Mouse (Mus musculus) testis, adult 2 months (tissue): ENCODE measurements around the gene Snx18.

Experiments used
- CTCF ChIP-seq: fragments of 200-500 bp; IDR thresholded peaks from 2 replicates; pipeline ENCODE4 v1.5.1; 2012; ENCODE audit warnings: low read depth, mild to moderate bottlenecking, inconsistent platforms, low read length, moderate library complexity; ENCODE audit not compliant: control insufficient read depth, insufficient read depth, insufficient replicate concordance
- POLR2A ChIP-seq: fragments of 200-500 bp; IDR thresholded peaks from 2 replicates; pipeline ENCODE4 v1.6.1; 2012; ENCODE audit warnings: low read depth, mild to moderate bottlenecking, inconsistent platforms, low read length, moderate library complexity; ENCODE audit not compliant: control insufficient read depth

DNA sequence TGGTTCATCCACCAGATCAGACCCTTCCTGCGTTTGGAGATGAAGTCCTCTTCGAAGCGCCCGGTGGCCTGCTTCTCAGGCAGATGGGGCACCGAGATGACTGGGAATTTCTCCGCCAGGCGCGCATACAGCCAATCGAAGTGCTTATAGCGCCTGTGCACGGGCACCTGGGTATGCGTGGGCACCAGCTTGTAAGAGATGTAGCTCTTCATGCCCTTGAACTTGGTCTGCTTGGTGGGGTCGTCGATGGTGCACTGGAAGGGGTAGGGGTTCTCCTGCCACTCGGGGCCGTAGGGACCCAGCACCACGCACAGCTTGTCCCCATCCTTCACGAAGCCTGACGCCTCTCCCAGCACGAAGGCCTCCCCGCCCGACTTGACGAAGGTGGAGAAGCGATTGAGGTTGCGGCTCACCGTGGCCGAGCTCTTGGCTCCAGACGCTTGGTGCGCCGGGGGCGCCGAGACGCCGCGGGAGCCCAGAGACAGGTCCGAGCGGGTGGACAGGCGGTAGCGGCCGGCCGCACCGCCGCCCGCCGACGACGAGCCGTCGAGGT is 950 bp downstream of the Snx18 start:
- no peak for TF ChIP-seq CTCF
- TF ChIP-seq POLR2A = no peak
